Mouse (Mus musculus) thymus, postnatal 4 days (tissue): ENCODE measurements around the gene Casq2.

Source experiments
- DNase-seq: peaks from one replicate; pipeline ENCODE4 v3.0.0; 2021

The Casq2 gene

GRCm38 (mm10) chr3:102086283-102086682, at the start of gene Casq2:
Gene Casq2, plus strand, starts transcription at chr3:102086415.
- no peak for DNase-seq

- DNase-seq, result no peak
Measured at GRCm38 (mm10) chr3:102037806-102038205, 48.4 kb upstream of the Casq2 start.

- no peak for DNase-seq
Measured at GRCm38 (mm10) chr3:102038608-102039007, 47.6 kb upstream of the Casq2 start.

GRCm38 (mm10) chr3:102041632-102042031, 44.6 kb upstream of the Casq2 start:
- DNase-seq, result no peak

GRCm38 (mm10) chr3:102045071-102045470, 41.1 kb upstream of the Casq2 start:
- no peak for DNase-seq

GRCm38 (mm10) chr3:102047532-102047931, 38.7 kb upstream of the Casq2 start:
- no peak for DNase-seq

GRCm38 (mm10) chr3:102049207-102050104, 36.8 kb upstream of the Casq2 start:
- no peak for DNase-seq

- DNase-seq, result no peak
Measured at GRCm38 (mm10) chr3:102052036-102052435, 34.2 kb upstream of the Casq2 start.

GRCm38 (mm10) chr3:102053293-102053692, 32.9 kb upstream of the Casq2 start:
- no peak for DNase-seq

- no peak for DNase-seq
Measured at GRCm38 (mm10) chr3:102055878-102056277, 30.3 kb upstream of the Casq2 start.

GRCm38 (mm10) chr3:102060065-102060464, 26.1 kb upstream of the Casq2 start:
- DNase-seq, result no peak

- peak; percentile 62 for DNase-seq
Measured at GRCm38 (mm10) chr3:102061923-102062670, 24.1 kb upstream of the Casq2 start.

GRCm38 (mm10) chr3:102062671-102063010, 23.6 kb upstream of the Casq2 start:
- no peak for DNase-seq

- DNase-seq, result no peak
Measured at GRCm38 (mm10) chr3:102063273-102064120, 22.7 kb upstream of the Casq2 start.

- no peak for DNase-seq
Measured at GRCm38 (mm10) chr3:102064566-102064965, 21.6 kb upstream of the Casq2 start.

- DNase-seq, result no peak
Measured at GRCm38 (mm10) chr3:102067306-102067705, 18.9 kb upstream of the Casq2 start.

- DNase-seq, result no peak
Measured at GRCm38 (mm10) chr3:102067861-102068260, 18.4 kb upstream of the Casq2 start.

GRCm38 (mm10) chr3:102069260-102069659, 17.0 kb upstream of the Casq2 start:
- DNase-seq, result no peak

GRCm38 (mm10) chr3:102069686-102070085, 16.5 kb upstream of the Casq2 start:
- DNase-seq, result no peak

GRCm38 (mm10) chr3:102070360-102070759, 15.9 kb upstream of the Casq2 start:
- no peak for DNase-seq

GRCm38 (mm10) chr3:102071016-102071415, 15.2 kb upstream of the Casq2 start:
- no peak for DNase-seq

GRCm38 (mm10) chr3:102079413-102079812, 6.8 kb upstream of the Casq2 start:
- DNase-seq, result no peak

- peak; percentile 59 for DNase-seq
Measured at GRCm38 (mm10) chr3:102081862-102082261, 4.4 kb upstream of the Casq2 start.
